Comparison of ENCODE assay signal across 9 mouse cellular contexts in genomic region chr8:88417307-88418095, GRCm38 (mm10). TPM values are rescaled to one million over a fixed set of nuclear protein-coding genes. Genes with fewer than 3 reads are reported as not detected.
A peak's percentile ranks its signal among the peaks of the same experiment; 100 is the strongest.
DNase-seq lines count a peak whose midpoint lies in the region.
"Had no signal": no experiment of that assay in that cellular context is flagged by ENCODE, and none has a peak within 500 bp of the region (broad histone marks: within the 10 kb centered on the region; RNA-seq: fewer than 3 reads in every experiment).

No protein-coding gene starts in this region.

- intact Hi-C loops in left cerebral cortex, postnatal 10 days (cut with DNase I): no loop called here
- intact Hi-C loops in heart, postnatal 36 days (cut with DNase I): no loop called here

- peak; percentile 5 for DNase-seq in R1 (ENCODE audit: low read depth, low spot score)
- peak; percentile 38 for DNase-seq in cerebellum, adult 11 months
- DNase-seq in frontal cortex, postnatal 10 days (ENCODE audit: low spot score in 2 of 2): peak; percentile 33 to 42
- DNase-seq in left cerebral cortex, postnatal 10 days (ENCODE audit: extremely low spot score in 1 of 2, low spot score in 2 of 2): peak; percentile 56
- no peak for DNase-seq in spleen, adult 18-20 months
- no peak for DNase-seq in heart, postnatal 36 days
- DNase-seq in gastrocnemius, postnatal 4 days (ENCODE audit: low spot score in 2 of 2): no peak
- DNase-seq in urinary bladder, adult 2 months (ENCODE audit: low spot score): no peak
- DNase-seq: lung, embryonic 14.5 days had no signal

RNA-seq across cellular contexts. Expression of gene Brd7, which starts 55.5 kb away (rescaled TPM):
- 10 to 100 TPM; 57.3 to 59.1 TPM for total RNA-seq in left cerebral cortex, postnatal 10 days (2021)
- total RNA-seq in heart, postnatal 36 days (2021): 10 to 100 TPM; 70.9 to 83.8 TPM
- total RNA-seq in gastrocnemius, postnatal 4 days (2021): 10 to 100 TPM; 71.1 to 71.9 TPM
- 45.6 and 46.4 TPM in 2 replicates for polyA plus RNA-seq in urinary bladder, adult 2 months (2012; rRNA removed)

Comparison
In these comparisons a context has a peak if more than half of its experiments do, and no peak if none do; other contexts are left out.
1. DNase-seq: peak in R1 (single experiment), cerebellum, adult 11 months (single experiment), frontal cortex, postnatal 10 days (2 of 2) and left cerebral cortex, postnatal 10 days (2 of 2); none in spleen, adult 18-20 months (0 of 2), heart, postnatal 36 days (0 of 2), gastrocnemius, postnatal 4 days (0 of 2) and urinary bladder, adult 2 months (single experiment).